Mouse (Mus musculus): ENCODE measurements around the gene Foxo4.

DNA sequence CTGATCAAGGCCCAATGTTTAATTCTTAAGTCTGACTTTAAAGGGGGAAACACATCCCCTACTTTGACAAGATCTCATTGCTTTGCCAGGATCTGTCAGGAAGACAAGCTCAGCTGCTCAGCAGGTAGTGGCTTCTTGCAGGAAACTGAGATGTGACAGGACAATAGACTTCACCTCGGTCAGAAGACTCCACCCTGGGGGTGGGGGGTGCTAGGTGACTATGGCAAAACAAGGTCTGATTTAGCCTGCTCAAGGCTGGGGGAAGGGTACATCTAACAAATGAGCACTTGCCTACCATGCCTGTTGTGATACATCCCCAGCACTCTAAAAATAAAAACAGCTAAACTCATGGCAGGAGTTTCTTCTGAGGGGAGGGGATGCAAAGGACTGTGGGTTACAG is 9.3 kb upstream of the Foxo4 start:
- TF ChIP-seq MYOG (IDR thresholded peaks at IDR 0.05; ENCODE audit: control insufficient read depth in 1 of 3, insufficient read depth in 1 of 3, insufficient read length in 2 of 3, low read depth in 2 of 3), result no peak
- no peak for TF ChIP-seq POLR2A (IDR thresholded peaks at IDR 0.05; ENCODE audit: insufficient read length, low read depth)
- TF ChIP-seq MAX (IDR thresholded peaks at IDR 0.05; ENCODE audit: low read depth), result no peak
- no peak for TF ChIP-seq POLR2AphosphoS2 (IDR thresholded peaks at IDR 0.05; ENCODE audit: insufficient read length, low read depth)
- no peak for TF ChIP-seq USF1 (IDR thresholded peaks at IDR 0.05; ENCODE audit: low read depth)
- TF ChIP-seq TCF12 (IDR thresholded peaks at IDR 0.05; ENCODE audit: insufficient read depth, poor library complexity, severe bottlenecking), result no peak
- no peak for TF ChIP-seq REST (IDR thresholded peaks at IDR 0.05; ENCODE audit: insufficient read depth, insufficient read length)
- TF ChIP-seq E2F4 (IDR thresholded peaks at IDR 0.05; ENCODE audit: insufficient read depth), result no peak
- TF ChIP-seq MYOD1 (IDR thresholded peaks at IDR 0.05; ENCODE audit: control insufficient read depth in 1 of 3, insufficient read length in 2 of 3, low read depth in 2 of 3), result no peak
